26 mouse cellular contexts compared by ENCODE assay signal in the genomic region with DNA sequence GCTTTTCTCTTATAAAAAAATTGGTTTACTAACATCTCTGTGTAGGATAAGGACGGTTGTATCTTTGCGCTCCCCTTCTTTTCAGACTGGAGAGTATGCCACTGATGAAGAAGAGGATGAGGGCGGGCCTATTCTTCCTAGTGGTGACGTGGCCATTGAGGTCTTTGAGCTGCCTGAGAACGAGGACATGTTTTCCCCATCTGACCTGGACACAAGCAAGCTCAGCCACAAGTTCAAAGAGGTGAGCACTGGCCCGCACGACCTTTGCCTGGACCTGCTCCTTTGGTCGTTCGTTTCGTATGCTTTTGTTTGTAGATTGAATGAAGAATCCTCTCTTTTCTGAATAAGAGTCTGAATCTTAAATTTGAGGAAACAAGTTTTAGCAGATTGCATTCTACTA.
DNase-seq lines count a peak whose midpoint lies in the region; ATAC-seq lines count a peak whose summit lies in the region.
"Had no signal": no experiment of that assay in that cellular context is flagged by ENCODE, and none has a peak within 500 bp of the region (broad histone marks: within the 10 kb centered on the region; RNA-seq: fewer than 3 reads in every experiment).

No protein-coding gene starts in this region.

- no peak overlapping the region for H3K27ac ChIP-seq in liver, embryonic 16.5 days (ENCODE audit: low read length)
- 0 out of 2 replicates have a peak overlapping the region, but pooled peaks have one; percentile 31 for H3K27ac ChIP-seq in embryonic facial prominence, embryonic 10.5 days (replicated peaks)
- H3K27ac ChIP-seq in limb, embryonic 12.5 days: peak overlapping the region; percentile 54; the same call in 1 of the 2 replicates
- no peak overlapping the region for H3K27ac ChIP-seq in hindbrain, embryonic 14.5 days
- H3K27ac ChIP-seq: forebrain, embryonic 10.5 days; forebrain, embryonic 13.5 days; gastrocnemius, adult 2 months; heart, embryonic 10.5 days; heart, embryonic 13.5 days; hindbrain, embryonic 15.5 days had no signal

- H3K36me3 ChIP-seq in liver, embryonic 16.5 days (ENCODE audit: control insufficient read depth, insufficient read depth): no peaks in the 10 kb centered on the region
- no peaks in the 10 kb centered on the region for H3K36me3 ChIP-seq in embryonic facial prominence, embryonic 10.5 days (replicated peaks)
- H3K36me3 ChIP-seq in limb, embryonic 12.5 days: no peaks in the 10 kb centered on the region
- H3K36me3 ChIP-seq in hindbrain, embryonic 14.5 days (replicated peaks; ENCODE audit: control insufficient read depth, insufficient read depth): no peaks in the 10 kb centered on the region
- H3K36me3 ChIP-seq: forebrain, embryonic 10.5 days; heart, embryonic 10.5 days; hindbrain, embryonic 15.5 days had no signal

- peak; percentile 24; the same call in 1 of the 2 replicates for ATAC-seq in liver, embryonic 16.5 days (ENCODE audit: low read depth)
- no peak for ATAC-seq in limb, embryonic 12.5 days (ENCODE audit: insufficient number of reproducible peaks, insufficient read depth, low FRiP score, low TSS enrichment, low read depth)
- ATAC-seq in hindbrain, embryonic 14.5 days (ENCODE audit: low FRiP score): no peak
- ATAC-seq: activated CD4-positive, CD25-positive, alpha-beta regulatory T cell, adult 4 months; forebrain, embryonic 13.5 days; forebrain, embryonic 16.5 days had no signal

- no peaks in the 10 kb centered on the region for H3K9me3 ChIP-seq in liver, embryonic 16.5 days (replicated peaks; ENCODE audit: control insufficient read depth, low read length)
- no peaks in the 10 kb centered on the region for H3K9me3 ChIP-seq in embryonic facial prominence, embryonic 10.5 days
- H3K9me3 ChIP-seq in limb, embryonic 12.5 days: no peaks in the 10 kb centered on the region
- H3K9me3 ChIP-seq in hindbrain, embryonic 14.5 days (ENCODE audit: control insufficient read depth, low read length): no peaks in the 10 kb centered on the region
- H3K9me3 ChIP-seq: forebrain, embryonic 10.5 days; forebrain, embryonic 13.5 days; heart, embryonic 10.5 days; heart, embryonic 13.5 days; hindbrain, embryonic 15.5 days had no signal

- no peak overlapping the region for H3K9ac ChIP-seq in liver, embryonic 16.5 days (ENCODE audit: low read depth, low read length)
- H3K9ac ChIP-seq in limb, embryonic 12.5 days (replicated peaks): no peak overlapping the region
- H3K9ac ChIP-seq in hindbrain, embryonic 14.5 days: no peak overlapping the region
- H3K9ac ChIP-seq: forebrain, embryonic 13.5 days; heart, embryonic 13.5 days; hindbrain, embryonic 15.5 days had no signal

- H3K4me3 ChIP-seq in liver, embryonic 16.5 days (ENCODE audit: low read depth, low read length): no peak overlapping the region
- no peak overlapping the region for H3K4me3 ChIP-seq in embryonic facial prominence, embryonic 10.5 days
- no peak overlapping the region for H3K4me3 ChIP-seq in limb, embryonic 12.5 days (replicated peaks)
- no peak overlapping the region for H3K4me3 ChIP-seq in hindbrain, embryonic 14.5 days (replicated peaks; ENCODE audit: low read length)
- H3K4me3 ChIP-seq: forebrain, embryonic 10.5 days; forebrain, embryonic 13.5 days; gastrocnemius, adult 2 months; heart, embryonic 10.5 days; heart, embryonic 13.5 days; hindbrain, embryonic 15.5 days had no signal

- H3K4me2 ChIP-seq in liver, embryonic 16.5 days (ENCODE audit: low read depth, low read length): no peak overlapping the region
- no peak overlapping the region for H3K4me2 ChIP-seq in limb, embryonic 12.5 days
- no peak overlapping the region for H3K4me2 ChIP-seq in hindbrain, embryonic 14.5 days (replicated peaks)
- H3K4me2 ChIP-seq: forebrain, embryonic 13.5 days; heart, embryonic 13.5 days; hindbrain, embryonic 15.5 days had no signal

- peak; percentile 73 for DNase-seq in heart, adult 11 months
- DNase-seq in heart, adult 8-10 months (ENCODE audit: low spot score): no peak
- no peak for DNase-seq in liver
- DNase-seq in embryonic facial prominence, embryonic 10.5 days (ENCODE audit: low spot score): no peak
- no peak for DNase-seq in hindbrain, embryonic 14.5 days (ENCODE audit: low spot score)
- DNase-seq: adrenal gland, adult 8-10 months; adrenal gland, postnatal 25 days; cerebellum, adult 11-12 months; cerebellum, adult 8-10 months; cerebellum, postnatal 10 days; cerebellum, postnatal 36 days; embryo, embryonic 11 days; gastrocnemius, adult 2 months; gastrocnemius, postnatal 14 days; heart, adult 18-20 months; heart, postnatal 14 days; heart, postnatal 4 days had no signal

- H3K27me3 ChIP-seq in liver, embryonic 16.5 days (ENCODE audit: control insufficient read depth, insufficient read depth, low read depth, low read length): no peaks in the 10 kb centered on the region
- no peaks in the 10 kb centered on the region for H3K27me3 ChIP-seq in embryonic facial prominence, embryonic 10.5 days (replicated peaks; ENCODE audit: low read depth, poor library complexity, severe bottlenecking)
- no peaks in the 10 kb centered on the region for H3K27me3 ChIP-seq in limb, embryonic 12.5 days
- no peaks in the 10 kb centered on the region for H3K27me3 ChIP-seq in hindbrain, embryonic 14.5 days (ENCODE audit: control insufficient read depth, insufficient read depth, low read length)
- H3K27me3 ChIP-seq: forebrain, embryonic 13.5 days; heart, embryonic 13.5 days; hindbrain, embryonic 15.5 days had no signal

- WGBS in liver, embryonic 16.5 days (ENCODE audit: insufficient replicate concordance): 67% methylated on average over 10 of the region's 10 CpGs
- 76% methylated on average over 10 of the region's 10 CpGs for WGBS in embryonic facial prominence, embryonic 10.5 days
- 52% methylated on average over 10 of the region's 10 CpGs for WGBS in limb, embryonic 12.5 days
- 76% methylated on average over 10 of the region's 10 CpGs for WGBS in hindbrain, embryonic 14.5 days

- peaks cover 3% of the 10 kb centered on the region for H3K4me1 ChIP-seq in liver, embryonic 16.5 days (ENCODE audit: control insufficient read depth, low read depth, low read length)
- peaks cover 42% of the 10 kb centered on the region for H3K4me1 ChIP-seq in embryonic facial prominence, embryonic 10.5 days
- H3K4me1 ChIP-seq in limb, embryonic 12.5 days (replicated peaks): peaks cover 49% of the 10 kb centered on the region
- H3K4me1 ChIP-seq in hindbrain, embryonic 14.5 days (replicated peaks; ENCODE audit: control insufficient read depth, insufficient read depth, low read length): no peaks in the 10 kb centered on the region

Comparison
In these comparisons a context has a peak if more than half of its experiments do, and no peak if none do; other contexts are left out.
1. H3K27ac ChIP-seq: peak in embryonic facial prominence, embryonic 10.5 days (single experiment) and limb, embryonic 12.5 days (single experiment); none in liver, embryonic 16.5 days (single experiment) and hindbrain, embryonic 14.5 days (single experiment).